Mouse (Mus musculus) right cerebral cortex, postnatal 25 days (tissue): ENCODE data around the gene Lgals3.
"Not testable (repeated sequence)": the region's sequence is repeated elsewhere in the genome, so short reads cannot be mapped to it uniquely, and the experiment has no call there.

Experiments used
- DNase-seq: peaks from one replicate; pipeline ENCODE4 v3.0.0; 2022

Lgals3 gene

DNA sequence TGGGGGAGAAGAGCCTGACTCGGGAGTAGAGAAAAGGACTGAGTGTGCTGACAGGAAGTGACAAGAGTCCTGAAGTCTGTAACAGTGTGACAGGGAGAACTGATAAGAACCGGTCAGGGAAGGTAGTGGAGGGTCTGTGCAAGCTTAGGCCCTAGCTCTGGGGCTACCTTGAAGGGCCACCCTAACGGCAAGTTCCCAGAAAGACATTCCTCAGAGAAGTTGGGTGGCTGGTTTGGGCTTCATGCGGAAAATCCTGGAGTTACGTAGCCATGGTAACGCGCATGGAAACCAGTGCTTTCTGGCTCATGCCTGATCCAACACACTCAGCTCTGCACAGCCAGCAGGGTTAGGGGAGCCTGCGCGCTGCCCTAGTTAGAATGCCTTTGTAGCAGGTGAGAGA lies at the start of gene Lgals3:
TSS of gene Lgals3 (plus strand) at position 291 of the 400 bp plus-strand sequence.
- DNase-seq: peak; percentile 55

DNA sequence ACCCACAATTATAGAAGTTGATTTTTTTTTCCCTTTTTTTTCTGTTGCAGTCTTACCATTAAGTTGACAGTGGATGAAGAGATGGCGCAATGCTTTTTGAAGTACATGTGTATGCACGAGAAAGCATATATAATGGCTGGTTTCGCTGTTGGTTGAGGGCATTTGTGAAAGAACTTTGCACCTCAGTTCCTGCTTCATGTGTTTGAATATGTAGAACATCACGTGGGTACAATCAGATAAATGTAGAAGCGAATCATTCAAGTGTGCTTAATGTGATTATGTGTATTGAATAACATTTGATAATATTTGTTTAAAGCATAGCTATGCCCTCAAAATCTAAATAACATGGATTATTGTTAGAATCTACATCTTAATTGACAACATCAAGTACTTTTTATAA lies 48.2 kb upstream of the Lgals3 start:
- DNase-seq: no peak

DNA sequence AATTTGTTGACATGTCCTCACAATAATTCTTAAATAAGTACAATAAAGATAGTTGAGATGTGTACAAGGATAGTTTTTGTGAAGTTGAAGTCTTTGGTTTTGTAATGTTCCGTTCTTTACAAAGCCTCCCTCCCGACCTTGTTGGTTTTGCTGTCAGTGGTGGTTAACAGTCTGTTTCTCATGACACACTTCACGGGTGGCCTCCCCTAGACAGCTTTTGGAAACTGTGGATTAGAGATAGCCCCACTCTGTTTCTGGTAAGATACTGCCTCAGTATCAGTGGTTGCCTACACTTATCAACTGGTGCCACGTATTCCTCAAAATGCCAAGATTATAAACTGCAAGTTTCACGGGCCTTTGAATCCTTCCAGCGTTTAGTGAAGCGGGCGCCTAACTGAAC lies 46.0 kb upstream of the Lgals3 start:
- DNase-seq: not testable (repeated sequence)

DNA sequence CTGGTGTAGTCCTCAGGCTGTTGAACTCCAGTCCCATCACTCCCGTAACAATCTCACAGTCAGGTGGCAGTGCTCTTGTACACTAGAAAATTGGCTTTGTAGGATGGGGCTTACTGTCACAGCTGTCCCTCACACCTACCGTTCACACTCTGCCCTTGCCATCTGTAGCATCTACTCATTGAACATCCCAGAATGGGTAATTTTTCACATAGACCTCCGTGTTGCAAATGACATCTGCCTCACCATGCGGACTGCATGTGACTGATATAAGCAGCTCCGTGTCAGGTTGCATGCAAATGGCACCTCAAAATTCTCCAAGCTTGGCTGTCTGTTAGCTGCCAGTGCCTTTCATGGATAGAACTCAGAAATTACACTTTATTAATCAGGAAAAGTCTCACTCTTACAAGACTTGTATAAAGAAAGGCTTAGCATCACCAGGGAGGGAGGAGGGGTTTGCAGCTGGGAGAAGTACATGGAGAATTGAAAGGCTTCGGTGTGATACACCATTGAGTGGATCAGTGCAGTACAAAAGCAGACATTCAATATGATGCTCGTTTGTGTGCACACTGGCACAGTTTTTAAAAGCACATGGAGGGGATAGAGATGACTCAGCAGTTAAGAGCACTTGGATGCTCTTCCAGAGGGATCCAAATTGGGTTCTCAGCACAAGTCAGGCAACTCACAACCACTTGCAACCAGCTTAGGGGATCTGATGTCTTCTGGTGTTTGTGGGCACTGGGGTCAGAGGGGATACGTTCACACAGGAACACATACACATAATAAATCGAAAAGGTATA lies 41.4 kb upstream of the Lgals3 start:
- DNase-seq: no peak

DNA sequence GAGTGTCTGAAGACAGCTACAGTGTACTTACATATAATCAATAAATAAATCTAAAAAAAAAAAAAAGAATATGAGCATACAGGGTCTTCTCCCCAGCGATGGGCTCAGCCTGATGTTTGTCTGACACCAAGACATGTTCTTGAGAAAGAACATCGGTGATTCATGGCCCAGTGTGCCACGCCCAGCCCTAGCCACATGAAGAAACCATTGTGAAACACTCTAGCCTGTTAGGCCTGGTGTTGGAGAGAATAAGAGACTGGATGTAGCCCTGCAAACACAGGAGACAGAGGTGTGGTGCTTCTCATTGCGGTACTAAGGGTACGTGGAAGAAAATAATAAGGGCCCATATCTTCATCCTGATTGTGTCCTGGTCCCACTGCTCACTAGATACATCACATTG lies 40.2 kb upstream of the Lgals3 start:
- DNase-seq: no peak

DNA sequence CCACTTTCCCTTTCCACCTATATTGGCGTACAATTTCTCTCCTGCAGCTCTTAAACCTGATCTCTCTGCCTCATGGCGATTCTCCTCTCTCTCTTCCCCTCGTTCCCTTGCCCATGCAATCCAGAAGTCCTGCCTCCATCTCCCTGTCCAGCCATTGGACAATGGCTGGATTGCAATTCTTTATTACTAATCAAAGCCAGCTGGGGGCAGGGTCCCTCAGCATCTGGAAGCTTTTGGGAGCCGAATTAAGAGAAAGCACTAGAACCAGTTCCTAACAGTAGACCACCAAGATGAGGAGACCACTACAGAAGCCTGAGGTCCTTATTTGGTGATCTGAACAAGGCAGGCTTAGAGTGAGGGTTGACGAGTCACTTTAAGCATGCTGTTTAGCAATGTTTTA lies 35.6 kb upstream of the Lgals3 start:
- DNase-seq: no peak

DNA sequence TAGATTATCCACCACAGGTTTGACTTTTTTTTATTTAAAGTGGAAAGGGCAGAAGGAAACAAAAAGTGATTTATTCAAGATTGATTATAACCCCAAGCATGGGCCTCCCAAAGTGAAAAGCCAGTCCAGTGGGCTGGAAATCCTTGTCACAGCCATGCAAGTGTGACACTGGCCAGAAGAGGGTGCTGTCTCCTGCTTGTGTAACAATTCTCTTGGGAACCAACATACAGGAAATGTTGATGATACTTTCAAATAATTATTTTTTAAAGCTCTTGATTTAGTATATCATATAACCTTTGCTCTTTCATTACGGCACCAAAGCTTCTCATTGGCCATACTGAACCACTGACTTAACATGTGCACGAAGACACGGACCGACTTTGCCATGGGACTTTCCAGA lies 32.7 kb upstream of the Lgals3 start:
- peak; percentile 66 for DNase-seq

DNA sequence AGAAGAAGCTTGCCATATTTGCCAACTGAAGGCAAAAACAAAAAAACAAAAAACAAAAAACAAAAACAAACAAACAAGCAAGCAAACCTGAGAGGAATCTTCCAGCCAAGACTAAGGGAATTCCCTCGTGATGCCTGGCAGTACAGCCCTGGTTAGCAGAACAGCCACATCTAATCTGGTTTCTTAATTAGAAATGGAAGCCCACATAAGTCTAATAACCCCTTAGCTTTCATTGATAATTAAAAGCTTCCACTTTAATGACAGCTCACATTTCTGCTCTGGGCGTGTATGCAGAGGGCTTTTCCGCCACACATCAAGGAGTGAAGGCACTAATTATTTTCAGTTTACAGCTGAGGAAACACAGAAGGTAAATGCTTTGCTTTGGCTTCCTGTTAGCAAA lies 32.3 kb upstream of the Lgals3 start:
- DNase-seq: no peak

DNA sequence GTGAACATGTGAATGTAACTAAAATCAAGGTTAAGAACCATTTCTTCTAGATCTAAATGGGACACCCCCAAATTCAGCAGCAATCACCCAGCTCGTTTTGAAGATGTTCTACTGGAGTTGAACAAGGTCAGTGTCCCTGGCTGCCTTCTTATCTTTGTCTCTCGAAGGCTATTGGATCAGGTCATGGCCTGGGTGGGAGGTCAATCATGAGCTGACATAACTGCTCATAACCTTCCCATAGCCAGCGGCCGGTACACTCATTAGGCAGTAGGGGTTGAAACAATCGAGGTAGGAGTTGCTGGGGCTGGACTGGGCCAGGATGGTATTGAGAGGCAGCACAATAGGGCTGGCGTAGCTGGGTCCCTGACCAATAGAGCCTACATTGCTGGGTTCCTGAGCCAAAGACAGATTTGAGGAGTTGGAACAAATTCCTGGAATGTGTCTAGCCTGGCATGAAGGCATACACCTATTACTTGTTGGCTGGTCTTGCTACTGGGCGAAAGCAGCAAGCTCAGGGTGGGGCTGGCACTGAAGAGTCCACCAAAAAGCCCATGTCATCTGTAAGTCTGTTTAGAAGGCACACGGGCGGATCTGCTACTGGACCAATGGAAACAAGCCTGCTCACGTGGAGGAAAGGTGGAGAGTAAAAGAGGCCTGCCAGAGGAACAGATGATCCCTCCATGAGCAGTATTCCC lies 27.2 kb upstream of the Lgals3 start:
- no peak for DNase-seq

DNA sequence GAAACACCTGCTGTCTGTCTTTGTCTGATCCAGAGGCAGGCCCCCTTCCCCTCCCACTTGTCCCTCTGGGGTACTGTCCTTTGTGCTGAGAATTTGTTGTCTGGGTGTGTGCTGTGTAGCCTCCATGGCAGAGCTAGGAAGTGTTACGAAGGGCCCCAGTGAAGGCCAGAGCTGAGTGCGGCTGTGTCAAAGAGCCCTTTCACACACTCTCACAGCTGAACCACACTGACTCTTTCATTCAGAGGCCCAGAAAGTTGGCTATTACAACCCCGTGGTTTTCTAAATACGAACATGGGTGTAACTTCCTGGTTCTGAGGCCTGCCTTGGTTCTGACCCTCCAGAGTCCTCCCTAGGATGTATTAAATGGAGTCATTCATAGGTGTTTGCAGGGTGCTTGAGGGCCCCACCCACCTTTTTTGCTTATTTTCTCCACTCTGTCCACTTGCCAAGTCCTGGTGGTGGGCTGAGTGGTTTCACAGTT lies 25.7 kb upstream of the Lgals3 start:
- DNase-seq: no peak

DNA sequence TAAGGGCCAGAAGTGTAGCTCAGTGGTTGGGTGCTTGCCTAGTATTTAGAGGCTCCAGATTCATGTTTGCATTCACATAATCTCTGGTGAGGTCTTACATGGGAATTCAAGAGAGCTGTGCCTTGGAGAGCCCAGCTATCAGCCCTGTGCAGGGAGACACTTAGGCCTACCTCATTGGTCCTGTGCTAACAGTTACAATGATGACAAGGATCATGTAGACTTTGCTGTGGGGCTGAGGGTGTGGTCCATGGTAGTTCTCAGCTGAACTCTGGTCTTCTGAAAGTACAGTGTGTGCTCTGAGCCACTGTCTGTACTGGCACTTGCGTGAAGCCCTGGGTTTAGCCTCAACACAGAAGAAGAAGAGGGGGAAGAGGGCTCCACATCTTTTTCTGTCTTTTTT lies 20.8 kb upstream of the Lgals3 start:
- DNase-seq: no peak

DNA sequence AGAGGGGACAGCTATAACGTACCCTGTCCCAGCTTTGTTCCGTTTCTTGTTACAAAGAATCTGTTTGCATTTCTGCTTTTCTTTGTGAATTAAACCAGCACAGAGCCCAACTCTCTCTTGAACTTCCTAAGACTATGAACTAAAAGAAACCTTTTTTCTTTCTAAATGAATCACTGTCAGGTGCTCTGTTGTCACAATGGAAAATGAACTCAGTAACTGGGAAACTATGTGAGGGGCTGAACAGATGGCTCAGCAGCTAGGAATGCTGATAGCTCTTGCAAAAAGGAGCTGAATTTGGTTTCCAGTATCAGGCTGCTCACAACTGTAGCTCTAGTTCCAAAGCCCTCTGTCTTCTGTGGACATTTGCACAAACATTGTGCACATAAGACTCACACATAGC lies 16.6 kb upstream of the Lgals3 start:
- no peak for DNase-seq

DNA sequence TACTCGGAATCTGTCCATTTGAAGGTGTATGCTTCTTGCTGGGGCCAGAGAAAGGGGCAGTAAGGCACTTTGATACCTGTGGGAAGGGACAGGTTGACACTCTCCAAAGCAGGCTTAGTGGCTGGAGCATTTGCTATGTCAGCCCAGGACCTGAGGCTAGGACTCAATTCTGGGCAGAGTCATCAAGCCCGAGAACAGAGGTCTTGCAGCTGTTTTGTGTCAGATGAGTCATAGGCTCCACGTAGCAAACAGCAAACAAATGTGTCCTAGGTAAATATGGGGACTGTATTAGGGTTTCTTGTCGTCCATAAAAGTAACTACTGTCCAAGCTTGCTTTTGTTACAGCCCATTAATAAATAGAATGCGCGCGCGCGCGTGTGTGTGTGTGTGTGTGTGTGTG lies 15.3 kb upstream of the Lgals3 start:
- no peak for DNase-seq

DNA sequence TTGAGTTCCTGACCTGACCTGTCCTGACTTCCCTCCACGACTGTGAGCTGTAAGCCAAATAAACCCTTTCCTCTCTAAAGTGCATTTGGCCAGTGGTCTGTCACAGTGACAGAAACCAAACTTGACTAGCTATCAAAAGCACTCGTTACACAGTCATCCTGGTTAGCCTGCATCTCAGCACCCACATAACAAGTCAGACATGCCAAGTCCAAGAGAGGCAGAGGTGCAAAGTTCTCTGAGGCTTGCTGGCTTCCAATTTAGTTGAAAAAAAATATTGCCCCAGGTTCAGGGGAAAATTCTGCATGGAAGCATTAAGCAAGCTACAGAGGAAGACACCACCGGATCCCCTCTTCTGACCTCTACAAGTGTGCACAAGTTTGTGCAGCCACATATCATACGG lies 14.3 kb upstream of the Lgals3 start:
- DNase-seq: no peak

DNA sequence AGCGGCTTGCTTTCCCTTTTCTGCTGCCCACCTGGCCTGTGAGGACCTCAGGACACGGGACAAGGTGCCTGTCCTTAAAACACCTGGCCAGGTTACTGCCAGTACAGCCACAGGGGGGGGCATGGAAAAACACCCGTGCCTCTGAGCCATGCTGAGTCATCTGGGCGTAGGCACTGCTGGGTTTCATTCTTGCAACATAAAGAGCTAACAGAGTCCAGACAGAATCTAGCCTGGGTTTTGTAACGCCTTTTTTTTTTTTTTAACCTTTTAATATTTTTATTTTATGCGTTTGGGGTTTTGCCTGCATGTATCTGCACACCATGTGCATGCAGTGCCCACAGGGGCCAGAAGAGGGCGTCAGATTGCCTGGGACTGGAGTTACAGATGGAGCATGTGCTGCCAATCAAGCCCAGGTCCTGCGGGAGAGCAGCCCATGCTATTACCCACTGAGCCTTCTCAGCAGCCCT lies 13.4 kb upstream of the Lgals3 start:
- no peak for DNase-seq

DNA sequence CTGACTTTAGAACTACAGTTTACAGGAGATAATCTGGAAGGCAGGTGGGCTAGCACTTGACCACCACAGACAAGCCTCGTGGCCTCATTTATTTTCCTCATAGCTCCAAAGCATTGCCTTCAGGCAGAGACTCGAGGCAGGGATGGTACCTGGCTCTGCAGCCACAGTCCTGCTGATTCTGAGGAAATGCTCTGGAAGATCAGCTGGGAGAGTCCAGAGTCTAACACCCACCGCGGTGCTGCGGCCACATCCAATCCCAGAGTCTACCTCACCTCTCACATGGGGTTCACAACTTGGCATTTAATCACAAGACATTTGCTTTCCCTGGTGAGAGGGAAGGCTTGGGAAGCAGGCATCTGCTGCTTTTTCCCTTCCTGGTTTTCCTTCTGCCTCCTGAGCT lies 12.6 kb upstream of the Lgals3 start:
- DNase-seq: no peak

DNA sequence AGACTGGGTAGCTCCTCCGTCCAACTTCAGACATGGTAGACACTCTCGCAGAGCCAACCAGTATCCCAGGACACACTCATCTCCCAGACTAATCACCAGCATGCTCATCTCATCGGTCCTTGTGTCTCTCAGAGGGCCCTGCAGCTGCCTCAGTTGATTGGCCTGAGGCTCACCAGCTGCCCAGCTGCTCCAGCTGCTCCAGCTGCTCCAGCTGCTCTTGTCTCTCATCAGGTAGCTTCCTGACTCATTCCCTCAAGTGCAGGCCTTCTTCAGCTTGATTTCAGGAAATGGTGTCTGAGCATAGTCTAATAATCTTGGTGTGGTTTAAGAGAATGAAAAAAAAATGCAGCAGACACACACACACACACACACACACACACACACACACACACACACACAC lies 10.9 kb upstream of the Lgals3 start:
- DNase-seq: no peak

DNA sequence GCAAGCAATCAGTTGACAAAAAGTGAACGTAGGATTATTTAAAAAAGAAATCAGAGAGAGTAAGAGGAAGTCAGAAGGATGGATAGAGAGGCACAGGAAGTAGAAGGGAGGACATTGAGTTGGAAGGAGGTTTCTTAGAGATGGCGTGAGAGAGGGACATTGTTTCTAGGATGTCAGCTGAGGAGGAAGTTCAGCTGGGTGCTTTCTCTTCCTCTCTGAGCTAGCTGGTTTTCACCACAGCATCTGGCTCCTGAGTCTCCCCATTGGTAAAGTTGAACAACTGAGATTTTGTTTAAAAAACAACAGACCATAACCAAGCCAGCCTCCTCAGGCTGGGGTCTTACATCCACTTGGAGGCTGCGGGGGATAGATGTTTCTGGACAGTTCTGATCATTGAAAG lies 7.9 kb upstream of the Lgals3 start:
- no peak for DNase-seq

DNA sequence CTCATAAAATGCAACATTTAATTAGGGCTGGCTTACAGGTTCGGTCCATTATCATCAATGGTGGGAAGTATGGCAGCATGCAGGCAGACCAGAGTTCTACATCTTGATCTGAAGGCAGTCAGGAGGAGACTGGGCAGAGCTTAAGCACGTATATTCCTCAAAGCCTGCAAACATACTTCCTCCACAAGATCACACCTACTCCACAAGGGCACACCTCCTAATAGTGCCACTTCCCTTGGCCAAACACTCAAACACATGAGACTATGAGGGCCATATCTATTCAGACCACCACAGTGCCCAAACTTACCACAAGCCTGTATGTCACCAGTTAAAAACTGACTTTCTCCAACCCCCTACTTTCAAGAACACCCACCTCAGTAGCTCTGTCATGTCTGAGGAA lies 6.1 kb upstream of the Lgals3 start:
- DNase-seq: no peak

DNA sequence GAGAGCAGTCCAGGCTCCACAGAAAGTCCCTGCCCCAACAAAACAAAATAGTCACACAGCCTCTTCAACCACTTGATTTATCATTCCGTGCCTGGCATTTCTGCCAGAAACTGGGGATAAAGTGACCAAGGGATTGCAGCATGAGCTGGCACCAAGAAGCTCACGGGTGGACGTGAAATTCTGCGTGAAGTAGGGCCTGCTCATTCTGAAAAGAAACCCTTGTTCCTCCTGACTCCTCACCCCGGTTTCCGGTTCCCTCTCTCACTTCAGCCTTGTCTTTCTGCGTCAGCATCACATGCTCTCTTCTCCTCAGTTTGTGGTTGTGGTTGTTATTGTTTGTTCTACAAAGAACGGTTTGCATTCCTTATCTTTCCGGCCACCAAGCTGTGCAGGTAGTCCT lies 5.7 kb upstream of the Lgals3 start:
- no peak for DNase-seq

DNA sequence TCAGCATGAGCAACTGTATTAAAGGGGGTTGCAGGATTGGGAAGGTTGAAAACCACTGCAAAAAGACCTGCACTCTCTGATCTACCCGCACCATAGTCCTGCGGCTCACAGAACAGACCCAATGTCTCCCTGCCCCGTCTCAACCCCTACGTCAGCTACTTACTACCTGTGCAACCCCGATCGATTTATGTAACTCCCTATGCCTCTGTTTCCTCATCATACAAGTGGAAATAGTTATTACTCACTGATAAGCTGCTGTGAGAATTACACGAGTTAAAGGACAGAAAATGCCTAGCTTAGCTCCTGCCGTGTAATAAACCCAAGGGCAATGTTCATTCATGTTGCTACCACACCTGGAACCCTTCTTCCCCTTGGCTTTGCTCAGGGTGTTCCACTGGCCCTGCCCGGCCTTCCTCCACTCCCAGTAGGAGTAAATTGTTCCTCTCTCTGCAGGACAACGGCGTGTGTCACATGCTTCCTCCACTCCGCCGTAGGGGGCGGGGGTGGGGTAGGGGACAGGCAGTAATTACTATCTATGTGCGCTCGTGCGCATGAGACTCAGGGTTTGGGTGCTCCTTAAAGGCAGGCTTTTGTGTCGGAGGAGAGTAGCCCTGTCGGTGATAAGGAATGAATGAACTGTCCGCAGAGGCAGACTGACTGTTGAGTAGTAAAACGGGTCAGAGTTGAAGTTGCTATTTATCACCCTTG lies 2.7 kb upstream of the Lgals3 start:
- DNase-seq: no peak

DNA sequence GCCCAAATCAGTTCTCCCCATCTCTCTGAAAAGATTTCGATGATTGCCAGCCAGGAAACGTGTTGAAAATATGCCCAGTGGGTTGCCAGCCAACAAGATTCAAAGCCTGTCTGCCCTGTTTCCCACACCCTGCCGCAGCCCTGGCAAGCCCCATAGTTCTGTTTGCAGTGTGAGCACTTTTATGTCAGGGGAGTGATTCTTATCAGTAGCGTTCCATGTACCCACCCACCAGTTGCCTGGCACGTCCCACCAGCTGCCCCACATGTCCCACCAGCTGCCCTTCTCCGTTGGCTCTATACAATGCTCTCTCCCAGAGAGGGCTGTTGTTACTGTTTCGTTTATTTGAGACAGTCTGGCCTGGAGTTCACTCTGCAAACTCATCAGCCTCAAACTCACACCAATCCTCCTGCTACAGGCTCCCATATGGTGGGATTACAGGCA lies 650 bp upstream of the Lgals3 start:
- DNase-seq: peak; percentile 33

DNA sequence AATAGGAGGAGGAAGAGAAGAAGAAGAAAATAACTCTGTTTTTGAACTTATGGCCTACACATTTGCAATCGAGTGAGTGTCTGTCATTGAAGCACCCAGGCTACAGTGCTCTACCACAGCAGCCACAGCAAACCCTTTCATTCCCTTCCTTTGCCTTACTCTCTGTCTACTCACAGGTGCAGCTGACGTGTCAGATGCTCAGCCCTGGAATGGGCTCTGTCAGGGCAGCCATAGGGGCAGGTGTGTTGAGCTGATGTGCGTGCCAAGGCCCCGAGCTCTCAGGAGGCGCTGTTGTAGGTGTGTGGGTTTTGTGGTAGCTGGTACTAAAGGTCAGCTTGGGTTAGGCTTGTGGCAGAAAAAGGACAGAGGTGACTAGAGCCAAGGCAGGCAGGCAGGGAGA lies 2.2 kb downstream of the Lgals3 start:
- no peak for DNase-seq

DNA sequence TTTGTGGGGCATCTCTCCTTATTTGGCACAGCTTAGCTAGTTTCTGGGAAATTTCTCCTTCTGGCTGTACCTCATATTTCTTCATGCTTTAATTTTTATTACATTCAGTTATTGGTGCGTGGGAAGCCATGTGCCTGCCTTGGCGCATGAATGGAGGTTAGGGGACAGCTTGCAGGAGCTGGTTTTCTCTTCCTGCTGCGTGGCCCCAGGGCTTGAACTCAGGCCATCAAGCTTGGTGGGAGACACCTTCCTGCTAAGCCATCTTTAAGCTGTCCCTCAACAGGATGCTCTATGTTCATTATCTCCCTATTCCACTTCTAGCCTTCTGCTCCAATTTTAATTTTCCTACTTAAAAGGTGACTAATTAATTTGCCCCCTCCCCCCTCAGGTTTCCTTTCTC lies 3.2 kb downstream of the Lgals3 start:
- DNase-seq: no peak
